Mouse (Mus musculus): ENCODE results near the gene Serhl.

The Serhl gene

GRCm38 (mm10) chr15:83084022-83084640 is 5.2 kb upstream of the Serhl start:
- DNase-seq (ENCODE audit: low read depth, low spot score) = no peak

GRCm38 (mm10) chr15:83085901-83086300 is 3.4 kb upstream of the Serhl start:
- DNase-seq (ENCODE audit: low read depth, low spot score) = peak; percentile 76

- no peak for DNase-seq (ENCODE audit: low read depth, low spot score)
Observed at GRCm38 (mm10) chr15:83086636-83087328, 2.5 kb upstream of the Serhl start.

GRCm38 (mm10) chr15:83088495-83089428 is 544 bp upstream of the Serhl start:
- DNase-seq (ENCODE audit: low read depth, low spot score) = no peak

GRCm38 (mm10) chr15:83090874-83091273 is 1.6 kb downstream of the Serhl start:
- DNase-seq (ENCODE audit: low read depth, low spot score) = no peak

GRCm38 (mm10) chr15:83093687-83094086 is 4.4 kb downstream of the Serhl start:
- no peak for DNase-seq (ENCODE audit: low read depth, low spot score)

GRCm38 (mm10) chr15:83095950-83096349 is 6.6 kb downstream of the Serhl start:
- DNase-seq (ENCODE audit: low read depth, low spot score) = peak; percentile 65

GRCm38 (mm10) chr15:83099533-83100331 is 10.4 kb downstream of the Serhl start:
- peak; percentile 95 for DNase-seq (ENCODE audit: low read depth, low spot score)

- DNase-seq (ENCODE audit: low read depth, low spot score) = no peak
Observed at GRCm38 (mm10) chr15:83100332-83100662, 11.0 kb downstream of the Serhl start.

GRCm38 (mm10) chr15:83103111-83103510 is 13.8 kb downstream of the Serhl start:
- no peak for DNase-seq (ENCODE audit: low read depth, low spot score)

GRCm38 (mm10) chr15:83106426-83106825 is 17.1 kb downstream of the Serhl start:
- DNase-seq (ENCODE audit: low read depth, low spot score) = no peak

- no peak for DNase-seq (ENCODE audit: low read depth, low spot score)
Observed at GRCm38 (mm10) chr15:83107814-83108213, 18.5 kb downstream of the Serhl start.

GRCm38 (mm10) chr15:83111290-83111689 is 22.0 kb downstream of the Serhl start:
- DNase-seq (ENCODE audit: low read depth, low spot score) = no peak

- DNase-seq (ENCODE audit: low read depth, low spot score) = no peak
Observed at GRCm38 (mm10) chr15:83111874-83112273, 22.6 kb downstream of the Serhl start.

GRCm38 (mm10) chr15:83112898-83113297 is 23.6 kb downstream of the Serhl start:
- peak; percentile 76 for DNase-seq (ENCODE audit: low read depth, low spot score)

- no peak for DNase-seq (ENCODE audit: low read depth, low spot score)
Observed at GRCm38 (mm10) chr15:83114106-83114505, 24.8 kb downstream of the Serhl start.

- no peak for DNase-seq (ENCODE audit: low read depth, low spot score)
Observed at GRCm38 (mm10) chr15:83115071-83115470, 25.8 kb downstream of the Serhl start.

GRCm38 (mm10) chr15:83118360-83118759 is 29.1 kb downstream of the Serhl start:
- DNase-seq (ENCODE audit: low read depth, low spot score) = no peak

- peak; percentile 78 for DNase-seq (ENCODE audit: low read depth, low spot score)
Observed at GRCm38 (mm10) chr15:83121709-83122565, 32.6 kb downstream of the Serhl start.

- DNase-seq (ENCODE audit: low read depth, low spot score) = peak; percentile 88
Observed at GRCm38 (mm10) chr15:83122566-83123145, 33.4 kb downstream of the Serhl start, which contains the start of gene Rrp7a. Rrp7a (minus strand) TSS chr15:83122801.
